Mouse (Mus musculus): ENCODE measurements around the gene Cep57l1. TPM values are rescaled to one million over a fixed set of nuclear protein-coding genes. Genes with fewer than 3 reads are reported as not detected.

The Cep57l1 gene
- total RNA-seq, 2 experiments from 2014 or later = 2.7 TPM

DNA sequence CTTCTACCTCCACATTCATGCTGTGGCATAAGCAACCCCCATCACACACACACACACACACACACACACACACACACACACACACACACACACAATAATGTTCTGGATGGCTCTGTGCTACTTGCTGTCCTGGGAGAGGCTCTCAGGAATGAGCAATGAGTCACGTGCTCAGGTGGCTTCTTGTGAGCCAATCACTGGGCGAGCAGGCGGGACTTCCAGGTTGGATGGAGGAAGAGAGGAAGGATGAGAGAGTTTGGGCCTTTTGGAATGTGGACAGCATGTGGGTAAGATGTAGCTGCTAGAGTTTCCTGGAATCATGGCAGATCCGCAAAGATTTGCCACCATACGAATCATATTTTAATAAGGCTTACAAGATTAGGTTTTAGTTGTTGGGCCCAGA, 52.4 kb downstream of the Cep57l1 start:
- no peak for DNase-seq
- intact Hi-C loops (cut with DNase I; ENCODE audit: low total_unique reads) = no loop called here

DNA sequence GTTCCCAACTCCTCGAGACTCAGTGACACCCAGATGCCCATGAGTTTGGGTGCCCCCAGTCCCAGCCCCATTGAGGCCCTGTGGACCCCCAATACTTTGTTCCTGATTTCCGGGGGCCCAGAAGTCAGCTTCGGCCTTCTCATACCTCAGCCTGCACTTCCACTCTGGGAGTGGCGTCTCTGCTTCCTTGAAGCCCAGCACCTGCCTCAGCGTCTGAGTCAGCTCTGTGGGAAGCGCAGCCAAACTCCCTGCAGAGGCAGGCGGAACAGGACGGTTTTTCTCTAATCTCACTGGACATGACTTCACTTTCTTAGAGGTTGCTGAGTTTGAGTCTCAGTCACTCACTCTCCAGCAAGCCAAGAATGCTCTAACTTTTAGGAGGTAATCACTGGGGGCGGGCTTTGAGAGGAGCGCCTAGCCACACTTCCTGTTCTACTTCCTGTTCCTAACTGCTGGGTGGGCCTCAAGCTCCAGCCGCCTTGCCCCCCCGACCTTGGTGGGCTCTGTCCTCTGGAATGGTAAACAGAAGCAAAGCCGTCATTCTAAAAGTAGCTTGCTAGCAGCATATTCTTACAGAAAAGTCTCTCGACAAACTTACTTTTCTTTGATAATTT, 57.7 kb downstream of the Cep57l1 start:
- DNase-seq = no peak
- intact Hi-C loops (cut with DNase I; ENCODE audit: low total_unique reads) = no loop called here

DNA sequence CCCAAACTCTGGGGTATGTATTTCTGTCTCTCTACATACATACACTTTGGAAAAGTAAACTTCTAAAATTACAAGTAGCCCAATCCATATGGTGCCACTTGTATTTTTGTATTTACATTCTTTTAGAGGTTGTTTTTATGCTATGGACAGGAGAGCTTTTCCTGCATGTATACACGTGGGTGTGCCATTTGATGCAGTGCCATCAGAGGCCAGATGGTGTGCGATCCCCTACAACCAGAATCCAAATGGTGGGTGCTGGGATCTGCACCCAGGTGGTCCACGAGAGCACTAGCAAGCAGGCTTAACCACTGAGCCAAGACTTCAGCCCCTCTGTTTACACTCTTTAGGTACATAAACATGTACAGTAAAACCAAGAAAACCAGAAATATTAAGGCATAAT, 60.4 kb downstream of the Cep57l1 start:
- no peak for DNase-seq
- intact Hi-C loops (cut with DNase I; ENCODE audit: low total_unique reads) = no loop called here

DNA sequence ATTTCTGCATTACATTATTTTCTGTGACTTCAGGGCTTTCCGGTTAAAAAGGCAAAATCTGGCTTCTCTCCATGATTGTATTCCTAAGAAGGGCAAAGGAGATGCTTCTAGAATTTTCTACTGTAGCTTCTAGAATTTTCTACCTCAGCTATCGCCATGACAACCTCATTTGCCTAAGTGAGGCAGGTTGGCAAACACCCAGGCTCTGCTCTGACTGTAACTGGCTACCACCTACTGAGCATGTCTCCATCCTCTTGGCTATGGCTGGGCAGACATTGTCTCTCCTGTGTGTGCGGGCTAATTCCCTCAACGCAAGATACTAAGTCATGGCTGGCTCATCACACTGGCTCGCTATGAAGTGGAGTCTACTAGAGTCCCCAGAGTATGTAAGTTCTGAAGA, 63.1 kb downstream of the Cep57l1 start:
- DNase-seq = no peak
- intact Hi-C loops (cut with DNase I; ENCODE audit: low total_unique reads) = no loop called here

DNA sequence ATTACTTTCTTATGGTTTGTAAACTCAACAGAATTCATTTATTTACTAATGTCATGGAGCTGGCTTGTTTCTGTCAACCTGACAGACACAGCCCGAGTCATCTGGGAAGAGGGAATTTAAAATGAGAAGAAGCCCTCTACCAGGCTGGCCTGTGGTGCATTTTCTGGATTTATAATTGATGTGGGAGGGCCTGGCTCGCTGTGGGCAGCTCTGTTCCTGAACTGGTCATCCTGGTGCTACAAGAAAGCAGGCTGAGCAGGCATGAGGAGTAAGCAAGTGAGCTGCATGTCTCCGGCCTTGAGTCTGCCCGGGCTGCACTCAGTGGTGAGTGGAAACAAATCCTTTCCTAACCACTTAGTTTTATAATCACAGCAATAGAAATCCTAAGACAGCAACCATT, 65.7 kb downstream of the Cep57l1 start:
- intact Hi-C loops (cut with DNase I; ENCODE audit: low total_unique reads) = no loop called here
- no peak for DNase-seq

DNA sequence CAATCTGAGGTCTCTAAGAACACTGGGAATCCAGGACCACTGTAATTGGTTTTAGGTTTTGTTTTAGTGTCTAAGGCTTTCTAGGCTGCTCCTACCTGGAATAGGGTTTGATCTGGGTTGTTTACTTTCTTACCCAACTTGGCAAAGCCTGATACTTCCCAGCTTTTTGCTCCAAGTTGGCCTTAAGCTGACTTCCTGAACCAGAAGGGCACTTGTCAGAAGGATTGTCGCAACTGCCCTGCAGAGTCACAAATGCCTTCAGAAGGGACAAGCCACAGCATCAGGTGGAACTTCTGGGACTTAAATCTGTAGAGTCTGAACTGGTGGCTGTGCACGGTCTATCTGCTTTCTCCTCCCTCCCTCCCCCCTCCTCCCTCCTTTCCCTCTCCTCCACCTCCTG, 69.5 kb downstream of the Cep57l1 start:
- intact Hi-C loops (cut with DNase I; ENCODE audit: low total_unique reads) = no loop called here
- DNase-seq = no peak

DNA sequence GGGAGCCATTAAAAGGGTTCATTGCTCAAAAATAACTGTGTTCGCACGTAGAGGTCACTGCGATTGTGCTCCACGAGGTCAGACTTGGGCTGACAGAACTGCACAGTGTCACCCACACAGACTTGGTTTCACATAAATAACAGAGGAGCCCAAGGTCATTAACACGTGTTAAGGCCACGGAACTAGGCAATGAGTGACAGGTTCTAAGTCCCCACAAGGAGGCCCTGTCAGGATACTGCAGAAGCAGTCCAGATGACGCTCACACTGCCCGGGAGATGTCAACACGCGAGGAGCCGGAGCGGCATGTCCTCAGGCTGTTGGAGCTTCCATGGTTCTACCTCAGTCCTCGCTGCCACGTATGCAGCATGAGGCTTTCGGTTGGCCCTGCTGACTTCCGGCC, 72.4 kb downstream of the Cep57l1 start:
- no peak for DNase-seq
- intact Hi-C loops (cut with DNase I; ENCODE audit: low total_unique reads) = no loop called here

DNA sequence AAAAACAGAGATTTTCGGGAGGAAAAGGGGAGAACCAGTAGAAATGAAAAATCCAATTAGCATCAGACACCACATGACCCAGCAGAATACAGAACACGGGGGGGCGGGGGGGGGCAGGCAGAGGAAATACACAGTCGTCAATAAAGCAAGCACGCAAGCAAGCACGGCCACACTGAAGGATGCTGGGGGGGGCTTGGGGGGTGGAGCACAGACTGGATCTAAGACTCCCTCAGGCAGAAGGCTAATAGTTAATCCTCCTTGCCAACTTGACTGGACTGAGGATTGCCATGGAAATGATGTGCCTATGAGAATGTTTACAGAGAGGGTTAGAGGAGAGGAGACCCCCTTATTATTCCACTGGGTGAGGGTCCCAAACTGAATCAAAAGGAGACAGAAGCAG, 74.3 kb downstream of the Cep57l1 start:
- intact Hi-C loops (cut with DNase I; ENCODE audit: low total_unique reads) = no loop called here
- DNase-seq = no peak

DNA sequence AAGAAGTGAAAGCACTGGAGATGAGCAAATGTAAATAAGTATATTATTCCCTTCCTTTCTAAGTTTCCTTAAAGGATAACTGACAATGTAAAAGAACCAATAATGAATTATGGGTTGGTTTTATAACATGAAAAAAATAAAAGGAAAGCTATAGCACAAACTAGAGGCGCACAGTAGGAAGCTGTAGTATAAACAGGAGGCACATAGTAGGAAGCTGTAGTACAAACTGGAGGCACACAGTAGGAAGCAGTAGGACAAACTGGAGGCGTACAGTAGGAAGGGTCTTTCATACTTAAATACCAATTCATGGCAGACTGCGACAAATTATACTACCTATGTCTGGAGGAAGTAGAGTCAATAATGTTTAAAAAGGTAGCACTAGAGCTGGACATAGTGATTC, 76.5 kb downstream of the Cep57l1 start:
- no peak for DNase-seq
- intact Hi-C loops (cut with DNase I; ENCODE audit: low total_unique reads) = no loop called here

DNA sequence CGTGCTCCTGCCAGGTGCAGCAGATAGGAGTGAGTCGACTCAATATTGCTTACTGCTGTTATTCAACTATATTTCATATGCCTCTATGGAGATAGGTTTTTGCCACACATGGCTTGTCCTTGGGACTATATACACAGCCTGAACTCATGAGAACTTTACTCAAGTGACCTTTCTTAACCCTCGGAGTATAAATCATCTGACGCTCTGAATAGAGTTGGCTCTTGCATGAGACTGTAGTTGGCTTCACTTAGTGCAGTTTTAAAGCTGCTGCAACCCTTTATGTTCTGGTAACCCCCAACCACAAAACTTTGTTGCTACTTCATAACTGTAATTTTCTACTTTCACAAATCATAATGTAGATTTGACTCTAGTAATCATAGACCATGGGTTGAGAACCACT, 77.7 kb downstream of the Cep57l1 start:
- no peak for DNase-seq
- intact Hi-C loops (cut with DNase I; ENCODE audit: low total_unique reads) = no loop called here

DNA sequence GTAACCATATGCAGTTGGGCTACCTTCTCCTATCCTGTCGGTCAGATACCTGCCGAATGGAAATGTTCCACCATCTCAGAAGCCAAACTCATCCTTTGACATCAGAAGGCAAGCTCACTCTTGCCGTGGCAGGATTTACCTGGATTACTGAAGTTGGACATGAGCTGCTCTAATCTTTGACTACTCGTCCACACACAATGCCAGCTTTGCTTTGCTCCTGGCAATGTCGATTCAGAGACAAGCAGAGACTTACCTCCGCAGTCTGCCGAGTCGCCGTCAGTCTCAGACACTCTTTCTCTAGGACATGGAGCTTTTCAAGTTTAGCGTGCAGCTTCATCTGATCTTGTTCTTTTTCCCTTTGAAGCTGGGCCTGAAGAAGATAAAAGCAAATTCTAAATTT, 78.9 kb downstream of the Cep57l1 start:
- DNase-seq = no peak
- intact Hi-C loops (cut with DNase I; ENCODE audit: low total_unique reads) = no loop called here

DNA sequence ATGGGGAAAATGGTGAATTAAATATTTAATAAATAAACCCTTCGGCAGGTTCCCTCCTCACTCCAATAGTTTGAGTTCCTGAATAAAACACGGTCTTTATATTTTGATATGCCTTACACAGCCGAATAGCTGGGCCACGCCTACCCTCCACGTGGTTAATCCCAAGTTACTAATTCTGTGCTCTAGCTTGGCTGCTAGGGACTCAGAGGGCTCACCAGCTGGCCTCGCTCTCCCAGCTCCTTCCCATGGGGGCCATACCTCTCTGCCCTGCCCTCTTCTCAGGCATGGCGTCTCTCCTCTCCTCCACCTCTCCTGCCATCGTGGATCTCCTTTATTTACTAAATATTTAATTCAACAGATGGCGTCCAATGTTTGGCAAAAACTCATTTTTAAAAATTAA, 83.5 kb downstream of the Cep57l1 start:
- intact Hi-C loops (cut with DNase I; ENCODE audit: low total_unique reads) = no loop called here

DNA sequence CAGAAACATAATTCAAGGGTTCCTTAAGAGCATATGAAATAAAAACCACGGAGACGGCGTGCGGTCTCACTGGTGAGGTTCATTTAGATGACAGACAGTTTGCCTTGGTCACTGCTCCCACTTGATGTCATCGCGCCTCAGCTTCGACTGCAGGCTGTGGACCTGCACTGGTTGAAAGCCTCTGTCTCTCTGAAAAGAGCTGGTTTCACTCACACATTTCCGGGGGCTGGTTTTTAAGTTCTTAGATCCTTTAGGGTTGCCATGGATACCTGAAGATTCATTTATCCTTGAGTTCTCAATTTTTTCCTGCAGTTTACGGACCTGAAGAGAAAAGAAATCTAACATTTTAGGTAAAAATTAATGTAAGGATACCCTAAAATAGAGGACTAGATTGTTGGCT, 90.1 kb downstream of the Cep57l1 start:
- DNase-seq = no peak
- intact Hi-C loops (cut with DNase I; ENCODE audit: low total_unique reads) = no loop called here

More for the DNA sequence above, 83.5 kb downstream of the Cep57l1 start:
- DNase-seq = no peak

DNA sequence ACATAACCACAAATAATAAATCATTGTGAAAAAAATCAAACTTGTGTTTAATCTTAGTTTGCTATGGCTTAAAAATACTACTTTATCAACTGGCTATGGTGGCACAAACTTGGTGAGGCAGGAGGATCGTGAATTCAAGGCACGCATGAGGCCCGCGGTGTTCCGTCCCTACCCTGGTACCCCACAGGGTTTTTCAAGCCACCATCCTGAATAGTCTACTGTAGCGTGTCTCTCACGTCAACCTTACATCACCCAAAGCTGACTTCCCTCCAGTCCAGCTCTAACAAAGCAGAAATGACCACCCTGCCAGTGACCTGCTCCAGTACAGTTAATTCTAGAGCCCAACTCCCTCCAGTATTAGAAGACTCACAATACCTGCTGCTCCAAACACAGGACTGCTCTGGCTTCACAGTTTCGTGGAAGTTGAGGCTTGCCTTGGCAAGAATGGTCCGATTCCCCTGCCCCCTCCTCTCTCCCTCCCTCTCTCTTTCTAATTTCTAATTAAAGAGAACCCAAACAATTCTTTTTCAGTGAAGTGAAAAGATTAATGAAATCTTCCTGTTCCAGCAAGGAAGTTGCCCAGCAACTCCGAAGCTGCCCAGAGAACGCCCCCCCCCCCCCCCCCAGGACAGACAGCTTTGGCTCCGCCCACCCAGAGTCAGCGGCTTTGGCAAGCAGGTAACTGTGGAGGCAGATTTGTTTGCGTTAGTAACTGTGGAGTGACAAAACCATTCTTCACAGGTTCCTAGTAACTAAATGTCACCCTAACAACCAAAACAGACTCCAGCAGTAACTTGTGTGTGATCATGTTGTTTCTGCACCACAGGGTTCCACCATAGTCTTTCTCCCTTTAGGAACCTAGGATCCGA, 93.4 kb downstream of the Cep57l1 start, which contains the start of gene Ccdc162:
TSS of gene Ccdc162 (minus strand) at position 606 of the 869 bp plus-strand sequence.
- no peak for DNase-seq
- intact Hi-C loops (cut with DNase I; ENCODE audit: low total_unique reads) = no loop called here

DNA sequence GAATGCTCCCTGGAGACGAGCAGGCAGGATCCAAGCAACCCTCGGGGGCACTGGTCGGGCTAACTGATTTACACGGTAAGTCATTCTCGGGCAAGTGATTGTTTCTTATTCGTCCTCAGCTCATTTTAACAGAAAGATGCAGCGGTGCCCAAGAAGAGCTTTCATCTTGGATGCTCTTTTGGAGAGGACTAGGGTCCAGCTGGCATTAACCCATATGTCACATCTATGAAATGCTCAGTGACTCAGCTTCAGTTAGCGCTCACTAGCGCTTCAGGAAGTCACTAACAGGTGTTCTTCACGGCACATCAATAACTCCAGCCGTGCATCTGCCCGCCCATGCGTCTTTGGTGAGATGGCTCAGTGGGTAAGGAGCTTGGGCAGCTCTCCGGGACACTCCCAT, 94.1 kb downstream of the Cep57l1 start:
- no peak for DNase-seq
- intact Hi-C loops (cut with DNase I; ENCODE audit: low total_unique reads) = no loop called here

DNA sequence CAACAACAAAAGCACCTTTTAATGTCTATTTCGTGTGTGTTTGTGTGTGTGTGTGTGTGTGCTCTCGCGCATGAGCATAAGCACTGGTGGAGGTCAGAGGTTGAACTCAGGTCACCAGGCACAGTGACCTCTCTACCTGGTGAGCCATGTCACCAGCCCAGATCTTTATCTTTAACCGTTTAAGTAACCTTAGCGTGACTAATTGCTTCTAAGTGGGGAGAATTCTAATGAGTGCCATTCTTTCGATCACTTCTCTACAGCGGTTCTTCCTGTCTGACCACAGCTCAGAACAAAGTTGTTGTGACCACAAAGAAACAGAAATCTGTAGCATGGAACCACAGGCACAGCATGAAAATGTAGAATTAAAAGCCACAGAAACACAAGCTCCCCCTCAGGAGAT, 98.2 kb downstream of the Cep57l1 start:
- intact Hi-C loops (cut with DNase I; ENCODE audit: low total_unique reads) = no loop called here

DNA sequence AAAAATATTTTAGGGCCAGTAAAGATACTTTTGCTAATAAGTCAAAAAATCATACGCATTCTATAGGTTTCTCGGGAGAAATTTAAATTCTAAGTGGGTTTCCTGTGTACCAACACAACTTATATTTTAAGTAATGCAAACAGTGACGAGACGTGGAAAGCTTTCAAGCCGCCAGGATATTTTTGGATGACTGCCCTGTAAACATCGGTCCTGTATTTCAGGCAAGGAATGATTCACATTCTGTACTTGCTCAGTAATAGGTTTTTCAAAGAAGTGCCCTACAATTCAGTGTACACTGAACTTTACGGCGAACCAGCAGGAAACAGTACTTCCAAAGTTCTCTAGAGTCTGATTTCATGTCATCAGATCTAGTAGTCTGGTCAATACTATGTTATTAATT, 98.9 kb downstream of the Cep57l1 start:
- no peak for DNase-seq
- intact Hi-C loops (cut with DNase I; ENCODE audit: low total_unique reads) = no loop called here

More for the DNA sequence above, 98.2 kb downstream of the Cep57l1 start:
- DNase-seq = no peak

DNA sequence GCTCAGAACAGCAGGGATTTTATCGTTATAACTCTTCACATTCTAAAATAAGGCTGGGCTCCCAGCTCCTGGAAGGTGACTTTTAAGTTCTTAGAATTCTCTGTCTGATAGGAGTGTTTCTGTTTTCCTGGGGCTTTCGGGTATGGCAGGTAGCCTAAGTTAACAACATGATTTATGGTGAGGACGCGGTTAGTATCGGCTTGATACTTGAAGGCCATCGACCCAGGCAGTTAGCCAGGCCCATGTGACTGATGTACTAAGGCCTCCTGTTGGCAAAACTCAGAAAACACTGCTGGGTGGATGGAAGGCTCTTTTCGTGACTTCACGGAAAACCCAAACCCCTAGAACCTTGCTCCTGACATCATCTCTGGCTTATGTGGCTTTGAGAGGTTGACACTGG, 100.3 kb downstream of the Cep57l1 start:
- no peak for DNase-seq
- intact Hi-C loops (cut with DNase I; ENCODE audit: low total_unique reads) = no loop called here

DNA sequence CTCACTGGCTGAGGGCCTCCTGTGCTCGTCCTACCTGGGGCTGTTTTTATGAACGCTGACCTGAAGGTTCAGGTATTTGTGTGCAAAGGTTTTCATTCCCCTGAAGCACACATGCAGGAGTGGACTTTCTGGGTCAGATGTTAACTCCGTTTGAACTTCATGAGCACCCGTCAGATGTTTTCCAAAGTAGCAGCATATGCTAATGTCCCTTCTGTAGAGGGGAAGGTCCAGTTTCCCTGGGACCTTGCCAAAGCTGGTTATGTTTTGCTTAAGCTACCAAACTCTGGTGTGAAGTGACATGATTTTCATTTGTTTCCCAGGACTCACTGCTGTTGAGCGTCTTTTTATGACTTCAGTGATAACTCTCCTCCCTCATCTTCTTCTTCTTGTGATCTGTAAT, 110.0 kb downstream of the Cep57l1 start:
- intact Hi-C loops (cut with DNase I; ENCODE audit: low total_unique reads) = no loop called here

DNA sequence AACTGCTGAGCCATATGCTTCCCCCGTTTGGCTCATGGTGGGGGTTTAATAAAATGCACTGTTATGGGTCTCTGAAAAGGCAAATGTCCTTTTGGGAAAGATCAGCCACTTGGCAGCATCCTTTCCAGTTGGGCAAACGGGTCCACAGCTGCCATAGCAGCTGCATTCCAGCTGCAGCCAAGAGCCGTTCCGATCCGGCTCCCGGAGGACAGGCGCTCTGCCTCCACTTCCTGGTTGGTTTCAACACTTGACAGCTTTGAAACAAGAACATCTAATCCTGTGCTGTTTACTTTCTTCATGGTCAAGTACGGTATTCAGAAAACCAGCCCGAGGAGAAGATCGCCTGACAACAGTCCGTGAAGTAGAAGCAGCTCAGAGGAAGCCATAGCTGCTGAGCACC, 112.6 kb downstream of the Cep57l1 start:
- DNase-seq = peak; percentile 54
- intact Hi-C loops (cut with DNase I; ENCODE audit: low total_unique reads) = no loop called here

More for the DNA sequence above, 110.0 kb downstream of the Cep57l1 start:
- no peak for DNase-seq

DNA sequence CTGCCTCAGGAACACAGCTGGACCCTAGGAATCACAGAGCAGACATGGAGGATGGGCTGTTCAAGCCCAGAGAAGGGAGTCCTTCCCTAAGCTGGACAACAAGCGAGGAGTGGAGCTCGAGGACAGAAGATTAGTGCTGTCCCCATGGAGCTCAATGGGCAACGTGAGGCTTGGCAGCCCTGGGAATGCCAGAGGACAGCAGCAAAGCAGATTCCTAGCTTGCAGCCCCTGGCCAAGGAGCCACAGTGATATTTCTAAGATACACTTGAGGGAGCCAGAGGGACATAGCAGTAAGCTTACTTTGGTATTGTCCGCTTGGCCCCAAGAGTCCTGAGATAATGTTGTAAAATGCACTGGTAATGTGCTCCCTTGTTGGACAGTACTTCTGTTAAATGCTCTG, 118.7 kb downstream of the Cep57l1 start:
- DNase-seq = no peak
- intact Hi-C loops (cut with DNase I; ENCODE audit: low total_unique reads) = no loop called here
